Mouse (Mus musculus) heart, embryonic 12.5 days (tissue): ENCODE results near the gene Trp53. TPM values are rescaled to one million over a fixed set of nuclear protein-coding genes. Genes with fewer than 3 reads are reported as not detected.
A peak's percentile ranks its signal among the peaks of the same experiment; 100 is the strongest.

Experiments
- ATAC-seq: fragments of 200-750 bp; cut with Nextera tagmentation; 2 replicates; pipeline ENCODE4 v1.8.0; 2017; ENCODE audit warnings: moderate TSS enrichment, moderate library complexity; ENCODE audit not compliant: insufficient number of reproducible peaks, low FRiP score
- H3K27ac ChIP-seq: fragments of 300-500 bp; sonication (generic); 2 replicates; pipeline ENCODE4 v1.5.1; 2016; ENCODE audit warnings: mild to moderate bottlenecking, moderate library complexity; ENCODE audit not compliant: poor library complexity, severe bottlenecking
- H3K27me3 ChIP-seq: fragments of 300-500 bp; sonication (generic); replicated peaks from 2 replicates; pipeline ENCODE4 v1.6.1; 2016; ENCODE audit warnings: mild to moderate bottlenecking, moderate library complexity
- H3K36me3 ChIP-seq: fragments of 300-500 bp; sonication (generic); 2 replicates; pipeline ENCODE4 v1.6.1; 2016; ENCODE audit warnings: mild to moderate bottlenecking, moderate library complexity
- H3K4me1 ChIP-seq: fragments of 300-500 bp; sonication (generic); replicated peaks from 2 replicates; pipeline ENCODE4 v1.6.1; 2016; ENCODE audit warnings: mild to moderate bottlenecking
- H3K4me2 ChIP-seq: fragments of 300-500 bp; sonication (generic); 2 replicates; pipeline ENCODE4 v1.6.1; 2016; ENCODE audit warnings: mild to moderate bottlenecking, moderate library complexity
- H3K4me3 ChIP-seq: fragments of 300-500 bp; sonication (generic); 2 replicates; pipeline ENCODE4 v1.5.1; 2016; ENCODE audit warnings: mild to moderate bottlenecking
- H3K9ac ChIP-seq: fragments of 300-500 bp; sonication (generic); 2 replicates; pipeline ENCODE4 v1.6.1; 2016; ENCODE audit warnings: mild to moderate bottlenecking, moderate library complexity
- H3K9me3 ChIP-seq: fragments of 300-500 bp; sonication (generic); replicated peaks from 2 replicates; pipeline ENCODE4 v1.6.1; 2016; ENCODE audit warnings: mild to moderate bottlenecking, moderate library complexity
- WGBS: fragments of 180-500 bp; shearing (Covaris S2); methylation state at CpG from one replicate; pipeline ENCODE4 v1.1.7; 2016; 5-methylcytosine and 5-hydroxymethylcytosine counted together
- microRNA counts: library from miRNA; unstranded; fragments of <30 nt; microRNA quantifications from one replicate; lab custom pipeline; 2017
- microRNA-seq: library from miRNA; unstranded; fragments of <30 nt; microRNA quantifications from one replicate; pipeline ENCODE4, GENCODE M21; 2017
- polyA plus RNA-seq: library from polyadenylated mRNA; unstranded; fragments of >200 nt; fragmentation: Nextera tagmentation; extraction: Ambion mirVana; gene quantifications from 2 replicates; pipeline ENCODE4 v1.2.1, GENCODE M21; 2016

Gene Trp53
- polyA plus RNA-seq, 1 experiment from 2014 or later, result 76.0 TPM

DNA sequence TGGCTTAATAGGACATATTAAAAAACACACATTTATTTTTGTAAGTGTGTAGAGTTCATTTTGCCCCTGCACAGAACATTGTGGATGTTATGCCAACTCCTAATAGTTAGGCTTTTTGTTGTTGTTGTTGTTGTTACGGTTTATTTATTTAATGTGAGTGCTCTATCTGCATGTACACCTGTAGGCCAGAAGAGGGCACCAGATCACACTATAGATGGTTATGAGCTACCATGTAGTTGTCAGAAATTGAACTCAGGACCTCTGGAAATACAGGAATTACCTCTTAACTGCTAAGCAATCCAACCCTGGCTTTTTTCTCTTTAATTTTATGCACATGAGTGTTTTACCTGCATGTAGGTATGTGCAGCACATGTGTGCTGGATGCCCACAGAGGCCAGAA, 49.6 kb downstream of the Trp53 start:
- no peak overlapping the region for H3K4me2 ChIP-seq
- no peaks in the 10 kb centered on the region for H3K27me3 ChIP-seq
- no peak overlapping the region for H3K27ac ChIP-seq
- H3K4me1 ChIP-seq, result peaks cover 14% of the 10 kb centered on the region
- no peaks in the 10 kb centered on the region for H3K9me3 ChIP-seq
- no peak overlapping the region for H3K4me3 ChIP-seq
- 63% methylated on average over 1 of the region's 1 CpGs for WGBS
- H3K9ac ChIP-seq, result no peak overlapping the region
- no peak for ATAC-seq
- no peaks in the 10 kb centered on the region for H3K36me3 ChIP-seq

DNA sequence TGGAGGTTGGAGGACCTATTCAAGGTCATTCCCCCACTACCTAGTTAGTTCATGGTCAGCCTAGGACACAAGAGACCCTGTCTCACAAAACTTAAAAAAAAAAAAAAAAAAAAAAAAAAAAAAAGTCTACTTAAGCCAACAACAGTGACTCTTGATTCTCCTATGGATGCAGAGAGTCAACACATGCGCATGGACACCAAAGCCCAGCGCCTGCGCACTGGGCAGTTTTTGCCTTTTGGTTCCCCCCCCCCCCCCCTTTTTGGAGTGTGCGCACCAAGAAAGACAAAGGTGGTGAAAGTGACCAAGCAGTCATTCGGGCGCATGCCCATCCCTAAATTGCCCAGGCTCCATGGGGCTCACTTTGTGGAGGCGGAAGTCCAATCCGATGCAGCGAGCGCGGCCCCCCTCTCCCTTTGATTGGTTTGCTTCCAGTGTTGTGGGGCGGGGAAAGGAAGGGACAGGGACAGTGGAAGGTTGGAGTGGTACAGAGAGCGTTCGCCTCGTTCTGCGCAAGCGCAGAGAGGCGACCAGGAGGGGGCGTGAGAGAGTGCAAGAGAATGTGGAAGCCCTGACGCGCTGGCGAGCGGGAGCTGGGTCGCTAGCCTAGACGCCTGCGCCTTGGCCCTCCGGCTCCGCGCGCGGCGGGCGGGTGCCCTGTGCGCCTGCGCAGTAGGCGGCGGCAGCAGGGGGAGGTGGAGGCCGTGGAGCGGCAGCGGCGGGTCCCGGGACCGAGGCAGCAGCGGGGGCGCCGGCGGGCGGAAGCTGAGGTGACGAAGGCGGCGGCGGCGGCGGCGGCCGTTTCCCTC, 52.3 kb downstream of the Trp53 start, which contains the start of gene Fxr2:
Fxr2 (plus strand) TSS at position 707 of the 806 bp plus-strand sequence.
- Histone ChIP-seq H3K4me1 (peaks cover 25% of the 10 kb centered on the region), H3K9ac (peak within 1 kb of the TSS; percentile 98), H3K27me3 (no peaks in the 10 kb centered on the region), H3K36me3 (peaks cover 11% of the 10 kb centered on the region), H3K4me2 (peak within 1 kb of the TSS; percentile 91), H3K27ac (peak within 1 kb of the TSS; percentile 98), H3K9me3 (no peaks in the 10 kb centered on the region), H3K4me3 (peak within 1 kb of the TSS; percentile 95)
- ATAC-seq, result peak; percentile 95
- WGBS, result under 1% methylated on average over 46 of the region's 56 CpGs

DNA sequence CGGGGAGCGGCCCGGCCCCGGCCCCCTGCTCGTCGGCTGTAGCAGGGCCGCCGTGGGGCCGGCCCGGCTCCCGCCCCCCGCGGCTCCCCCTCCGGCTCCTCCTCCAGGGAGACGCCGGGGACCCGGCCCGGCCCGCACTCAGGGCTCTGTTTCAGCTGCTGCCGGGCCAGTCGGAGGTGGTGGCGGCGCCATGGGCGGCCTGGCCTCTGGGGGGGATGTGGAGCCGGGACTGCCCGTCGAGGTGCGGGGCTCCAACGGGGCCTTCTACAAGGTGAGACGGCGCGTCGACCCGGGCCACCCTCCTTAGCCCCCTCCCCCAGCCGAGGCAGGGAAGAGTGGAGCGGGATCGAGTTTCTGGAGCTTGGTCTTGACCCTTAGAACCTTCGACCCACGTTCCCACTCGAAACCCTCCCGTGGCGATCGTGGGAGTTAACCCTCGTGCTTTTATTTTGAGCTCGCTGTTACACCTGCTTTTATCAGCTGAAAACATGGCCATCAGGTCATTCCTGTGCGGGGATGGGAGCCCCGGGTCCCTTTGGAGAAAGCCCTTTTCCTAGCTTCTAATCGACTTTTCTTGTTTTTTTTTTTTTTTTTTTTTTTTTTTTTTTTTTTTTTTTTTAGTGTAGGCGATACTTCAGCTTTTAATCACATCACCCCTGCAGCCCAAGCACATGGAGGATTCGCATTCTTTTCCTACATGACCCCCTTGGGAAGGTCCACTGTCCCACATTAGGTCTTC, 53.1 kb downstream of the Trp53 start:
- Histone ChIP-seq H3K9ac (peak overlapping the region; percentile 98), H3K27me3 (no peaks in the 10 kb centered on the region), H3K9me3 (no peaks in the 10 kb centered on the region), H3K4me3 (peak overlapping the region; percentile 95), H3K4me1 (peaks cover 25% of the 10 kb centered on the region), H3K36me3 (peaks cover 14% of the 10 kb centered on the region), H3K27ac (peak overlapping the region; percentile 98), H3K4me2 (peak overlapping the region; percentile 91)
- under 1% methylated on average over 38 of the region's 50 CpGs for WGBS
- ATAC-seq, result peak; percentile 77

DNA sequence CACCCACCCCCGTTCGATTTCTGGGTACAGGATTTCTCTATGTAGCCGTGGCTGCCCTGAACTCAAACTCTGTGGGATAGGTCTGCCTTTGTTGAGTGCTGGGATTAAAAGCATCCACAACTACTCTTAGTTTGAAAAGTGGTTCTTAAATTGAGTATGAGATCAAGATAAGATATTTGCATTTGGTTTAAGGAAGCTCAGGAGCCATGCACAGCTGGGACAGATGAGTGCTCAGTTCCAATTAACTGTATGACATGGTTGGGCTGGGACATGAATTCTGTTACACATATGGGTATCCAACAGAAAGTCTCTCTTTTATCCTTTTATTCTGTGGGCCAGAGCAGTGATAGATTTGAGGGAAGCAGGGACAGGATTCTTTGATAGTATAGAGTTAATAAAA, 55.3 kb downstream of the Trp53 start:
- no peak overlapping the region for H3K27ac ChIP-seq
- 81% methylated on average over 3 of the region's 3 CpGs for WGBS
- no peak for ATAC-seq
- H3K9me3 ChIP-seq, result no peaks in the 10 kb centered on the region
- H3K4me3 ChIP-seq, result no peak overlapping the region
- H3K27me3 ChIP-seq, result no peaks in the 10 kb centered on the region
- peaks cover 30% of the 10 kb centered on the region for H3K36me3 ChIP-seq
- H3K4me1 ChIP-seq, result peaks cover 23% of the 10 kb centered on the region
- H3K9ac ChIP-seq, result no peak overlapping the region
- no peak overlapping the region for H3K4me2 ChIP-seq

MicroRNAs encoded within 50 kb of the gene (microRNA counts, 519-probe panel; counts per million panel counts)
- 3,709 counts per million, percentile 25 among the panel's probes with 10 or more counts for microRNA mmu-miR-467f (lab: Ali Mortazavi, UCI)

Small RNAs within 50 kb of the gene (microRNA-seq; reads per million reads assigned to microRNA genes)
- gene Mir467f, result not detected

Other genes starting within 250 kb of the Trp53 start
- gene Rnf227, start 239.9 kb upstream of the Trp53 start, polyA plus RNA-seq, result 6.7 and 8.5 TPM in 2 replicates
- gene Chd3, start 211.0 kb upstream of the Trp53 start, polyA plus RNA-seq, result 19.2 and 23.5 TPM in 2 replicates
- 147 and 150 TPM in 2 replicates for gene Naa38, start 184.9 kb upstream of the Trp53 start, polyA plus RNA-seq
- gene Cyb5d1, start 184.7 kb upstream of the Trp53 start, polyA plus RNA-seq, result 24.8 and 27.1 TPM in 2 replicates
- 34.4 and 35.7 TPM in 2 replicates for gene Tmem88, start 182.1 kb upstream of the Trp53 start, polyA plus RNA-seq
- gene Kdm6b, start 166.7 kb upstream of the Trp53 start, polyA plus RNA-seq, result 24.9 and 25.4 TPM in 2 replicates
- gene Dnah2, start 31.2 kb upstream of the Trp53 start, polyA plus RNA-seq, result 0.15 and 0.59 TPM in 2 replicates
- 87.4 and 90.0 TPM in 2 replicates for gene Efnb3, start 20.2 kb upstream of the Trp53 start, polyA plus RNA-seq
- gene Wrap53, start 104 bp upstream of the Trp53 start, polyA plus RNA-seq, result 18.7 and 19.5 TPM in 2 replicates
- 30.9 and 31.1 TPM in 2 replicates for gene Atp1b2, start 25.6 kb downstream of the Trp53 start, polyA plus RNA-seq
- gene Shbg, start 37.5 kb downstream of the Trp53 start, polyA plus RNA-seq, result 0.13 and 0.82 TPM in 2 replicates
- 16.5 and 17.4 TPM in 2 replicates for gene Sat2, start 41.7 kb downstream of the Trp53 start, polyA plus RNA-seq
- gene Fxr2, start 52.6 kb downstream of the Trp53 start, polyA plus RNA-seq, result 37.1 and 40.1 TPM in 2 replicates
- not detected in 2 replicates for gene Sox15, start 75.0 kb downstream of the Trp53 start, polyA plus RNA-seq
- 48.6 and 53.8 TPM in 2 replicates for gene Mpdu1, start 82.3 kb downstream of the Trp53 start, polyA plus RNA-seq
- gene Cd68, start 85.8 kb downstream of the Trp53 start, polyA plus RNA-seq, result 4.3 and 5.2 TPM in 2 replicates
- 404 and 420 TPM in 2 replicates for gene Eif4a1, start 92.1 kb downstream of the Trp53 start, polyA plus RNA-seq
- gene Senp3, start 101.7 kb downstream of the Trp53 start, polyA plus RNA-seq, result 74.3 and 83.0 TPM in 2 replicates
- gene Tnfsf13, start 105.4 kb downstream of the Trp53 start, polyA plus RNA-seq, result 0.28 and 0.47 TPM in 2 replicates
- 5.6 and 6.9 TPM in 2 replicates for gene Tnfsf12, start 115.5 kb downstream of the Trp53 start, polyA plus RNA-seq
- gene Tnfsfm13, start 115.7 kb downstream of the Trp53 start, polyA plus RNA-seq, result 1.5 and 3.3 TPM in 2 replicates
- 23.7 and 25.2 TPM in 2 replicates for gene Polr2a, start 178.3 kb downstream of the Trp53 start, polyA plus RNA-seq
- 0.33 TPM in 2 replicates for gene Slc35g3, start 181.6 kb downstream of the Trp53 start, polyA plus RNA-seq
- gene Zbtb4, start 185.6 kb downstream of the Trp53 start, polyA plus RNA-seq, result 2.9 and 3.3 TPM in 2 replicates
- 5.6 and 7.7 TPM in 2 replicates for gene Chrnb1, start 215.6 kb downstream of the Trp53 start, polyA plus RNA-seq
- gene Fgf11, start 221.5 kb downstream of the Trp53 start, polyA plus RNA-seq, result 2.3 and 2.4 TPM in 2 replicates
- gene Tmem102, start 225.3 kb downstream of the Trp53 start, polyA plus RNA-seq, result 1.5 and 1.6 TPM in 2 replicates
- gene Gm39566, start 234.9 kb downstream of the Trp53 start, polyA plus RNA-seq, result not detected in 2 replicates
- not detected in 2 replicates for gene Spem2, start 238.1 kb downstream of the Trp53 start, polyA plus RNA-seq
- not detected in 2 replicates for gene Spem1, start 241.8 kb downstream of the Trp53 start, polyA plus RNA-seq